Mouse (Mus musculus): ENCODE measurements around the gene Rnf216. TPM values are rescaled to one million over a fixed set of nuclear protein-coding genes. Genes with fewer than 3 reads are reported as not detected.

The Rnf216 gene
- polyA plus RNA-seq, 1 experiment from 2014 or later, result 28.5 TPM

DNA sequence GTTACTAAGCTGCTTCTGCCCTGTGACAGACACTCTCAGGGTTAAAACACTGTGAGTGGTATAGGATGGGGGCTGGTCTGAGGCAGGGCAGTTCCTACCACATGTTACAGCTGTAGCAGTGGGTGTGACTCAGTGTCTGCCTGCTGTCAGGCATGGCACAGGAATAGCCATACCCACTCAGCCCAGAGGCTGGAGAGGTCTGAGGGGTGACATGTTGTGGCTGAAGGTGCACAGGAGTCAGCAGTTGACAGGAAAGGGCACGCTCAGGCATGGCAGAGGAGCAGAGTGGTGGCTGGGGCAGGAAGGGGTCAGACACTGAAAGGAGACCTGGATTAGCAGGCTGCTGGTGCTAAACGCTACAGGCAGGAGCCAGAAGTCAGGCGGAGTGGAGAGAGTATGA, 78.7 kb downstream of the Rnf216 start:
- ATAC-seq, result no peak
- WGBS (ENCODE audit: insufficient replicate concordance), result 86% methylated on average over 3 of the region's 3 CpGs
- Histone ChIP-seq H3K4me2 (no peak overlapping the region), H3K4me1 (peaks cover 55% of the 10 kb centered on the region), H3K9me3 (replicated peaks) (no peaks in the 10 kb centered on the region), H3K4me3 (no peak overlapping the region), H3K27me3 (replicated peaks) (no peaks in the 10 kb centered on the region), H3K27ac (0 out of 2 replicates have a peak overlapping the region, but pooled peaks have one; percentile 25), H3K36me3 (peaks cover 33% of the 10 kb centered on the region), H3K9ac (no peak overlapping the region)

DNA sequence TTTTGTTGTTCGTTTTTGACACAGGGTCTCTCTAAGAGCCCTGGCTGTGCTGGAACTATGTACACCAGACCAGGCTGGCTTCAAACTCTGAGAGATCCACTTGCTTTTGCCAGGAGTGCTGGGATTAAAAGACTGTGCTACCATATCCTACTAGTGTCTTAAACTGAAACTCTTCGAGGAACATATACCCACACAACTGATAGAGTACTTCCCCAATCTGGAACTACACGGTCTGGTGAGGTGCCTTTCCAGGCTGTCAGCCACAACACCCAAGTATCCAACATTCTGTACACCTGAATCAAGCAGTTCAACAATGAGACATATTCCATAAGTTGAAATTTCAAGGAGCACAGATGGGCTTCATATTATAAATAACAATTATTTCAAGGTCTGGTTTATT, 79.5 kb downstream of the Rnf216 start:
- Histone ChIP-seq H3K9ac (no peak overlapping the region), H3K4me3 (no peak overlapping the region), H3K36me3 (peaks cover 40% of the 10 kb centered on the region), H3K27ac (no peak overlapping the region), H3K4me1 (peaks cover 46% of the 10 kb centered on the region), H3K4me2 (no peak overlapping the region), H3K27me3 (replicated peaks) (no peaks in the 10 kb centered on the region), H3K9me3 (replicated peaks) (no peaks in the 10 kb centered on the region)
- no peak for ATAC-seq
- WGBS (ENCODE audit: insufficient replicate concordance), result 42% methylated on average over 3 of the region's 3 CpGs

DNA sequence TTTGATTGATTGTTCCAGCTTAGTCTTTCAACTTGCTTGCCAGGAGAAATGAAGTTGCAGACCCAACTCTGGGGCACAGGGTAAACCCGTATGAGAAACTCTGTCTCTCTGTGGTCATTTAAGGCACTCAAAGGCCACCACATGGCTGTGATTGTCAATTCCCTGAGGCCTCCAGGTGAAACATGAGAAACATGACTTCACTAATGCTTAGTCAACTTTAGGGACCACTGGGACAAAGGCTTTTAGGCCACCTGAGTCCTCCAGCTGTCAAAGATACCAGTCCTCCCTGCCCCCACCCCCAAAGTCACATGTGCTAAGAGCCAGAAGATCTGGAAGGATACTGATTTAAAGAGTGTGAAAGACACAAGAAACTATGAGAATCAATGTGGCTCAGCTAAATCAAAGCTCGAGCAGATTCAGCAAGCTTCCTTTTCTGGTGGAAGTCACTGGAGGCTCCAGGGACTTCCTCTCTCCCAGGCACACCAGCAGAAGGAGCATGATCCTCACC, 80.1 kb downstream of the Rnf216 start:
- H3K27ac ChIP-seq, result no peak overlapping the region
- no peak for ATAC-seq
- 53% methylated on average over 2 of the region's 2 CpGs for WGBS (ENCODE audit: insufficient replicate concordance)

DNA sequence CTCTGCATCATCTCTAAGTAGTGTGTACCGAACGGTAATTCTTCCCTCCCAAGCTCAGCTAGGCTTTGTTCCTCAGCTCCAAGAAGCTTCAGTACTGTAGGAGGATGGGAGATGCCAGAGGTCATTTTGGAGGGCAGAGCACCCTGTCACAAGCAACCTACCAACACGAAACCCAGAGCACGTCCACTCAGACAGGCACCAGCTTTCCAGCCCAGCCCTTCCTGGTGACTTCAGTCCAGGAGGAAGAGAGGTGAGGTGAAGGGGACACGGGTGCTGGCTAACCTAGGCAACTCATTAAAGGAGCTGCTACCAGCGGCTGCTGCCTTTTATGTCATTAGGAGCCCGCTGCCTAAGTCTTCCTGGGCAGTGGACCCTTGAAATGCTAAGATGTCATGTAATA, 81.1 kb downstream of the Rnf216 start:
- no peak for ATAC-seq
- no peak overlapping the region for H3K27ac ChIP-seq
- H3K4me2 ChIP-seq, result no peak overlapping the region
- no peaks in the 10 kb centered on the region for H3K27me3 ChIP-seq (replicated peaks)
- peaks cover 30% of the 10 kb centered on the region for H3K4me1 ChIP-seq
- H3K9ac ChIP-seq, result no peak overlapping the region
- 74% methylated on average over 7 of the region's 7 CpGs for WGBS (ENCODE audit: insufficient replicate concordance)
- no peak overlapping the region for H3K4me3 ChIP-seq
- peaks cover 56% of the 10 kb centered on the region for H3K36me3 ChIP-seq
- H3K9me3 ChIP-seq (replicated peaks), result no peaks in the 10 kb centered on the region

More for the DNA sequence above, 80.1 kb downstream of the Rnf216 start:
- H3K4me1 ChIP-seq, result peaks cover 40% of the 10 kb centered on the region
- no peaks in the 10 kb centered on the region for H3K9me3 ChIP-seq (replicated peaks)
- H3K4me2 ChIP-seq, result no peak overlapping the region
- no peak overlapping the region for H3K9ac ChIP-seq
- H3K27me3 ChIP-seq (replicated peaks), result no peaks in the 10 kb centered on the region
- H3K4me3 ChIP-seq, result no peak overlapping the region
- H3K36me3 ChIP-seq, result peaks cover 46% of the 10 kb centered on the region

DNA sequence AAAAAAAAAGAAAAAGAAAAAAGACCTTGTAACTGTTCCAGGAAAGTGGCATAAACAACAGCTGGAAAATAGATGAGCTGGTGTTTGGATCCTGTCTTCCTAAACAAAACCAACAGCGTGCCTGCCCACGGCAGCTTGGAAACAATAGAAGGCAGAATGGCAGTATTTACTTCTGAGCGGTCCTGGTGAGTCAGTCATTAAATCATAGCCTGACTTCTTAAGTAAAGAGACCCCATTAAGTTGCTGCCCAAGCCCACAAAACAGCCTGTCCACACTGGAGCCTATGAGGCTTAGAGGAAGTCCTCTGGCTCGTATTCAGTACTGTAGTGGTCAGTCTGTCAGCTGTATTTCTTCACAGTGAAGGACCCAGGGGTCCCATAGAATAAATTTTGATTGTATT, 81.6 kb downstream of the Rnf216 start:
- no peaks in the 10 kb centered on the region for H3K9me3 ChIP-seq (replicated peaks)
- peaks cover 25% of the 10 kb centered on the region for H3K4me1 ChIP-seq
- ATAC-seq, result no peak
- H3K4me3 ChIP-seq, result no peak overlapping the region
- H3K9ac ChIP-seq, result no peak overlapping the region
- peaks cover 61% of the 10 kb centered on the region for H3K36me3 ChIP-seq
- no peaks in the 10 kb centered on the region for H3K27me3 ChIP-seq (replicated peaks)
- 81% methylated on average over 4 of the region's 4 CpGs for WGBS (ENCODE audit: insufficient replicate concordance)
- H3K4me2 ChIP-seq, result no peak overlapping the region
- no peak overlapping the region for H3K27ac ChIP-seq

DNA sequence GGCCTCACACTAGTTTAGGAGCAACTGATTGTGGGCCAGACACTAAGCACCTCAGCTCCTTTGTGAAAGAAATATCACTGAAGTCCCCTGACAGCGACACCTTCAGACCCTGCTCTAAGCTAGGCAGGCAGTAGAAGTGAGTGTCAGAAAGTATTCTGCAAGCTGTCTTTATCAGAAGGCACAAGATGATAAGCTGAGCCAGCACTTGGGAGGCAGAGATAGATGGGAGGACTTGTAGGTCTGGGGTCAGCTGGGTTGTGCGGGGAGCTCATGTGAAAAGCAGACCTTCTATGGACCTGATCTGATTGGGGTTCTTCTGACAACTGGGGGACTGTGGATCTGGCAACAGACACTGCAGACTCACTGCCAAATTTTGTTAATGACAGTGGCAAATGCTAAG, 88.9 kb downstream of the Rnf216 start:
- peaks cover 12% of the 10 kb centered on the region for H3K4me1 ChIP-seq
- no peak overlapping the region for H3K4me2 ChIP-seq
- H3K9me3 ChIP-seq (replicated peaks), result no peaks in the 10 kb centered on the region
- H3K4me3 ChIP-seq, result no peak overlapping the region
- peak overlapping the region; percentile 2 for H3K27ac ChIP-seq
- H3K27me3 ChIP-seq (replicated peaks), result no peaks in the 10 kb centered on the region
- peak; percentile 80 for ATAC-seq
- no peak overlapping the region for H3K9ac ChIP-seq
- 27% methylated on average over 2 of the region's 2 CpGs for WGBS (ENCODE audit: insufficient replicate concordance)
- peaks cover 85% of the 10 kb centered on the region for H3K36me3 ChIP-seq

DNA sequence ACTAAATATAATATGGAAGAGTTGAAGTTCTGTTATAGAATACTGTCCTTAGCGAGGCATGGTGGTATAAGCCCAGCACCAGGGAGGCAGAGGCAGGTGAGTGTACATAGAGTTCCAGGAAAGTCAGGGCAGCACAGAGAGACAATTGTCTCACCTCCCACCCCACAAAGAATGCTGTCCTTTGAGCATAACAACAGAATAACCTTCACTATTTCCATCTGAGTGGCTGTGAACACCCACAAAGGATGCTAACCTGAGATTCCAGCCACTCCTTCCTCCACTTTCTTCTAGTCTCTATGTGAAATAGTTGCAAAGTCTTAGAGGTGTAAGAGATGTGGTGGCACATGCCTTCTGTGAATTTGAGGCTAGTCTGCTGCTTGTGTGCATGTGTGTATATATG, 89.8 kb downstream of the Rnf216 start:
- no peak overlapping the region for H3K9ac ChIP-seq
- no peak for ATAC-seq
- WGBS (ENCODE audit: insufficient replicate concordance), result 84% methylated on average over 1 of the region's 1 CpGs
- H3K27me3 ChIP-seq (replicated peaks), result no peaks in the 10 kb centered on the region
- no peak overlapping the region for H3K4me3 ChIP-seq
- no peak overlapping the region for H3K4me2 ChIP-seq
- no peak overlapping the region for H3K27ac ChIP-seq
- no peaks in the 10 kb centered on the region for H3K9me3 ChIP-seq (replicated peaks)
- peaks cover 86% of the 10 kb centered on the region for H3K36me3 ChIP-seq
- peaks cover 12% of the 10 kb centered on the region for H3K4me1 ChIP-seq

DNA sequence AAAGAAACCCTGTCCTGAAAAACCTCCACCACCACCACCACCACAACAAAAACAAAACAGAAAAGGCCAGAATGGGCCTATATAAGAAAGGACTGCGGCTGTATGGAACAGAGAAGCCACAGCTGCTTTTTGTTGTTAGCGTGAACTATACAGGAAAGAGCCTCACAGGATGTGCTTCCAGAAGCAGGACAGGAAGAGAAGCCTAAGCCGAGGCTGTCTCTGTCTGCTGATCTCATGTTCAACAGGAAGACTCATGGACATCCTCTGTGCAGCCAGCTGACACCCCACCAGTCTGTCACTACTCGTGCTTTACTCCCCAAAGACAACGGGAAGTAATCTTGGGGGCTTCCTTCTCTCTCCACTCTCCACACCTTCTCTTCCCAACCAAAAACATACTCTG, 95.4 kb downstream of the Rnf216 start:
- Histone ChIP-seq H3K27me3 (replicated peaks) (no peaks in the 10 kb centered on the region), H3K4me3 (no peak overlapping the region), H3K4me2 (no peak overlapping the region), H3K4me1 (peaks cover 4% of the 10 kb centered on the region; the same call in 1 of the 2 replicates), H3K9me3 (replicated peaks) (no peaks in the 10 kb centered on the region), H3K9ac (no peak overlapping the region), H3K27ac (peak overlapping the region; percentile 16; the same call in 1 of the 2 replicates), H3K36me3 (peaks cover 89% of the 10 kb centered on the region)
- 57% methylated on average over 5 of the region's 5 CpGs for WGBS (ENCODE audit: insufficient replicate concordance)
- ATAC-seq, result no peak

DNA sequence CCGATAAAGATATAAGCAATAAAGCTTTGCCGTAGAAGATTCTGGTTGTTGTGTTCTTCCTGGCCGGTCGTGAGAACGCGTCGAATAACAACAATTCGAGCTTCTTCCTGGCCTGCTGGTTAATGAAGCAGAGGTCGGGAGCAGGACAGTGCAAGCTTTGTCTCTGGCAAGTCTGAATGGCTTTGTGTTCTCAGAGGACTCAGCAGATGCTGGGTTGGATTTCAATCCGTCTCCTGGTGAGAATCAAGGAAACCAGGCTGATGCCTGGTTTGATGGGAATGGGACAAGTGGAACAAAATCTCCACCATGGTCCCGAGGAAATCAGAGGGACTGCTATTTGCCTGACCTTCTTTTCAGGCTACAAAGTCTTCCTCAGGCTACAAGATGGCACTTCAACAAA, 103.4 kb downstream of the Rnf216 start:
- Histone ChIP-seq H3K27me3 (replicated peaks) (no peaks in the 10 kb centered on the region), H3K4me3 (no peak overlapping the region), H3K36me3 (peaks cover 53% of the 10 kb centered on the region), H3K27ac (no peak overlapping the region), H3K4me1 (no peaks in the 10 kb centered on the region), H3K9ac (no peak overlapping the region), H3K9me3 (replicated peaks) (no peaks in the 10 kb centered on the region), H3K4me2 (no peak overlapping the region)
- no peak for ATAC-seq
- WGBS (ENCODE audit: insufficient replicate concordance), result 85% methylated on average over 10 of the region's 11 CpGs

DNA sequence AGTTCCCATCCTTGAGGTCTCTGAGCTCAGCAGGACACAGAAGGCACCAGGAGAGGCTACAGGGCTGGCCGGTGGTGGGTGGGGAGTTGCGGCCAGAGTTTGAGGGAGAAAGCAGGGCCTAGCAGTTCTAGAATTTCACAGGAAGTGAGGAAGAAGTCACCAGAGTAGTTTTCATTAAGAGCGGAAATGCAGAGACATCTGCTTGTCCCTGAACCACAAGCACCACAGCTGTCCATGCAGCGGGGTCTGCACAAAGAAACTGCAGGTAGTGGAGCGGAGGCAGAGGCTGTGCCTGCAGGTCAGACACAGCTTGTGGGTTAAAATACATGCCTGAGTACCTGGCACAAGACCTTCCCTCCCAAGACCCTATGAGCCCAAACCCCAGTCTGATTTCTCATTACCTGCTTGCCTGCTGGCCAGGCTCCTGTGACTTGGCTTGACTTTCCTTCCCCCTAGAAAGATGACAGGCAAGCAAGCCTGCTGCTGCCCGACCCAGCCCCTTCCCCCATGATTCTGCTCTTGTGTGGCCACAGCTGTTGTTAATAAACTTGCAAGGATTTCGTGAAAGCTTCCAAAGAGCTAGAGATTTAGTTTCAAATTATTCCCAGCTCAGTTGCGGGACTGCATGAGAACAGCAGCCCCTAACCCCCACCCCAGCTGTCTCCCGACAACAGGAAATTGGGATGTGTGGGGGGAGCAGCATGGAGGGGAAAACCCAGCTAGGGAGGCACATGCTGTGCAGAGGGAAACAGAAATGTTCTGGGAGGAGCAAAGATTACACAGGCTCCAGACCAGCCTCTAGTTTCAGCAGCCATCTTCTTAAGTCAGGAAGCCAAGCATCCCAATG, 111.9 kb downstream of the Rnf216 start:
- no peak for ATAC-seq
- 50% methylated on average over 9 of the region's 9 CpGs for WGBS (ENCODE audit: insufficient replicate concordance)
- H3K4me2 ChIP-seq, result no peak overlapping the region

DNA sequence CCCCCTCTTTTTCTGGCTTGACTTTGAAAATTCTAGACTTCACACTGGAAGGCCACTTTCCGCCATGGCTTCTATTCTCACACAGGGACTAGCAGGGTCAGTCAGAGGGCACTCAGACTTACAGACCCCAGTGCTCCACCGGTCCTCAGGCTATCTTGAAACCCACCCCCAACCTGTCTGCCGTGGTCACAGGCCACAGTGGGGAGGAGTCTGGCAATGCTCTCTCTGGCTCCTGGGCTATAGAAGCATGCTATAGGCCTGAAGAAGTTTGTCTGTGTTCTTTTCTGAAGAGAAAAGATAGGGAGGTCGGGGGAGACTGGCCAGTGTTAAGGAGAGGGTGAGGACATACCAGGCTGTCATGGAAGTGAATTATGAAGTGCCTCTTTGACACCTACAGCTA, 112.7 kb downstream of the Rnf216 start:
- Histone ChIP-seq H3K36me3 (peaks cover 46% of the 10 kb centered on the region), H3K9ac (no peak overlapping the region), H3K27me3 (replicated peaks) (no peaks in the 10 kb centered on the region), H3K4me3 (no peak overlapping the region), H3K4me1 (peaks cover 35% of the 10 kb centered on the region), H3K9me3 (replicated peaks) (no peaks in the 10 kb centered on the region), H3K4me2 (no peak overlapping the region), H3K27ac (peak overlapping the region; percentile 65)
- 27% methylated on average over 4 of the region's 4 CpGs for WGBS (ENCODE audit: insufficient replicate concordance)
- no peak for ATAC-seq

More for the DNA sequence above, 111.9 kb downstream of the Rnf216 start:
- Histone ChIP-seq H3K36me3 (peaks cover 46% of the 10 kb centered on the region), H3K27ac (peak overlapping the region; percentile 65), H3K27me3 (replicated peaks) (no peaks in the 10 kb centered on the region), H3K4me1 (peaks cover 32% of the 10 kb centered on the region), H3K4me3 (no peak overlapping the region), H3K9me3 (replicated peaks) (no peaks in the 10 kb centered on the region), H3K9ac (0 out of 2 replicates have a peak overlapping the region, but pooled peaks have one; percentile 5)

DNA sequence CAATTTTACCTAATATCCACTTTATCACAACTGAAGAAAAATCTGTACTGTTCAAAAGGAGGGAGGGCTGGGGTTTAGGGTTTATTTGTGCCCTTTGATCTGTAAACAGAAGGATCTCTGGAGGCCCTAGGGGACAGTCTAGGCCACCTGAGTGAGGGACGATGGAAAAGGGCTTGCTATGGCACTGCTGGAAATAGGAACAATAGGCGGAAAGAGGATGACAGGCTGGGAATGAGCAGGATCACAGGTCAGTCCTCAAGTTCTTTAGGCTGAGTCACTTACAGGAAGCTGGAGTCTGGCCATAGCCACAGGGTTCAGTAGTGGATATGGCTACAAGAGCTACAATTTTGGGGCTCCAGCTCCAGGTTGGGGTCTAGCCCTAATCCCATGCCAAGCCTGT, 114.6 kb downstream of the Rnf216 start:
- peaks cover 54% of the 10 kb centered on the region for H3K36me3 ChIP-seq
- H3K4me2 ChIP-seq, result no peak overlapping the region
- 58% methylated on average over 2 of the region's 2 CpGs for WGBS (ENCODE audit: insufficient replicate concordance)
- no peaks in the 10 kb centered on the region for H3K27me3 ChIP-seq (replicated peaks)
- H3K4me1 ChIP-seq, result peaks cover 35% of the 10 kb centered on the region
- H3K9ac ChIP-seq, result no peak overlapping the region
- H3K9me3 ChIP-seq (replicated peaks), result no peaks in the 10 kb centered on the region
- no peak for ATAC-seq
- no peak overlapping the region for H3K4me3 ChIP-seq
- H3K27ac ChIP-seq, result peak overlapping the region; percentile 26
